In the genomic region with DNA sequence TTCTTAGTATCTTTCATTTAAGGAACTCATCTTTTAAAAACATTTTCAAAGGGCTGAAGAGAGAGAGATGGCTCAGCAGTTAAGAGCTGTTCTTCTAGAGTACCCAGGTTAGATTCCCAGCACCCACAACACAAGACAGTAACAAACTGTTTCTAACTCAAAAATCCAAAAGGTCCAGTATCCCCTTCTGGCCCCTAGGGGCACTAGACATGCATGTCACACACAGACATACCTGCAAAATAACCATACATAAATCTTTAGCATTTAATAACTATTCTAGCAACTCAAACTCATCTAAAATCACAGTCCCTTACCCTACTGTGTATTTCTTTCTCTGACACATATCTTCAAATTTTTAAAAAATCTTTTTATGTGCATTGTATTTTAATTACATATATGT, we compare ENCODE assay signal across 14 mouse cellular contexts. TPM values are rescaled to one million over a fixed set of nuclear protein-coding genes. Genes with fewer than 3 reads are reported as not detected.
DNase-seq lines count a peak whose midpoint lies in the region; TF ChIP-seq lines count a peak whose summit lies in the region.
"Had no signal": no experiment of that assay in that cellular context is flagged by ENCODE, and none has a peak within 500 bp of the region (broad histone marks: within the 10 kb centered on the region; RNA-seq: fewer than 3 reads in every experiment).

No protein-coding gene starts in this region.

- peak; percentile 18 for DNase-seq in embryo, embryonic 11 days
- DNase-seq in embryo, embryonic 9.5 days (ENCODE audit: extremely low spot score), result no peak
- no peak for DNase-seq in left cerebral cortex, adult 2 months (ENCODE audit: extremely low spot score in 1 of 2, low spot score in 2 of 2)
- no peak for DNase-seq in left cerebral cortex, postnatal 14 days (ENCODE audit: low spot score in 2 of 2)
- peak; percentile 35 for DNase-seq in CD4-positive helper T cell, adult 2 months (ENCODE audit: low read depth, low spot score)
- peak; percentile 55 for DNase-seq in induced T-regulatory cell, adult 2 months (ENCODE audit: low read depth)
- no peak for DNase-seq in cerebellum, adult 2 months
- no peak for DNase-seq in right cerebral cortex, adult 18-20 months
- DNase-seq: adrenal gland, postnatal 10 days; cerebellum, postnatal 14 days; gastrocnemius, postnatal 25 days; kidney, adult 8-10 months; right cerebral cortex, postnatal 4 days; thymus, postnatal 14 days had no signal

- no peak overlapping the region for H3K27ac ChIP-seq in left cerebral cortex, adult 2 months
- no peak overlapping the region for H3K27ac ChIP-seq in cerebellum, adult 2 months (ENCODE audit: insufficient read depth, low read length)

- intact Hi-C loops in left cerebral cortex, adult 2 months (cut with DNase I), result no loop called here
- intact Hi-C loops in left cerebral cortex, postnatal 14 days (cut with DNase I), result no loop called here

- peaks cover 7% of the 10 kb centered on the region for H3K4me1 ChIP-seq in cerebellum, adult 2 months (ENCODE audit: control insufficient read depth, insufficient read depth, low read length)

- H3K27me3 ChIP-seq in cerebellum, adult 2 months (ENCODE audit: control insufficient read depth, insufficient read depth, low read length), result no peaks in the 10 kb centered on the region

- no peak for TF ChIP-seq POLR2A in cerebellum, adult 2 months (IDR thresholded peaks at IDR 0.05; ENCODE audit: borderline replicate concordance, insufficient read depth, low read length)

- no peak overlapping the region for H3K4me3 ChIP-seq in left cerebral cortex, adult 2 months
- H3K4me3 ChIP-seq in cerebellum, adult 2 months (replicated peaks; ENCODE audit: insufficient read depth, low read depth, low read length), result no peak overlapping the region

- peak; percentile 41 for TF ChIP-seq CTCF in left cerebral cortex, adult 2 months (IDR thresholded peaks at IDR 0.05)
- TF ChIP-seq CTCF in cerebellum, adult 2 months (IDR thresholded peaks at IDR 0.05; ENCODE audit: borderline replicate concordance, insufficient read depth, low read depth, low read length), result no peak

RNA-seq across cellular contexts. Expression of a gene that starts 9.6 kb away (rescaled TPM):
- total RNA-seq in left cerebral cortex, adult 2 months (2021), result 1 to 10 TPM; 5.6 to 7.9 TPM
- total RNA-seq in left cerebral cortex, postnatal 14 days (2021), result 1 to 10 TPM; 2.4 to 2.8 TPM
- 12.2 and 13.7 TPM in 2 replicates for polyA plus RNA-seq in cerebellum, adult 2 months (2012; rRNA removed)

RNA-seq across cellular contexts. Expression of a gene that starts 9.8 kb away (rescaled TPM):
- 10 to 100 TPM; 19.0 to 26.9 TPM for total RNA-seq in left cerebral cortex, adult 2 months (2021)
- 10 to 100 TPM; 29.0 to 31.1 TPM for total RNA-seq in left cerebral cortex, postnatal 14 days (2021)
- 22.9 and 25.0 TPM in 2 replicates for polyA plus RNA-seq in cerebellum, adult 2 months (2012; rRNA removed)

RNA-seq across cellular contexts. Expression of a gene that starts 27.2 kb away (rescaled TPM):
- total RNA-seq in left cerebral cortex, adult 2 months (2021), result under 1 TPM in 1 of 2 experiments, not detected in 1; 0.70 TPM
- total RNA-seq in left cerebral cortex, postnatal 14 days (2021), result not detected
- 0.31 and 0.84 TPM in 2 replicates for polyA plus RNA-seq in cerebellum, adult 2 months (2012; rRNA removed)

RNA-seq across cellular contexts. Expression of a gene that starts 41.1 kb away (rescaled TPM):
- 10 to 100 TPM; 12.4 to 12.6 TPM for total RNA-seq in left cerebral cortex, adult 2 months (2021)
- total RNA-seq in left cerebral cortex, postnatal 14 days (2021), result 10 to 100 TPM; 16.2 to 17.2 TPM
- polyA plus RNA-seq in cerebellum, adult 2 months (2012; rRNA removed), result 15.7 and 16.1 TPM in 2 replicates

RNA-seq across cellular contexts. Expression of a gene that starts 43.1 kb away (rescaled TPM):
- total RNA-seq in left cerebral cortex, adult 2 months (2021), result 10 to 100 TPM; 45.5 to 54.9 TPM
- total RNA-seq in left cerebral cortex, postnatal 14 days (2021), result 10 to 100 TPM; 53.9 to 56.3 TPM
- 33.9 and 36.8 TPM in 2 replicates for polyA plus RNA-seq in cerebellum, adult 2 months (2012; rRNA removed)

Comparison
In these comparisons a context has a peak if more than half of its experiments do, and no peak if none do; other contexts are left out.
1. DNase-seq: peak in embryo, embryonic 11 days (single experiment), CD4-positive helper T cell, adult 2 months (single experiment) and induced T-regulatory cell, adult 2 months (single experiment); none in embryo, embryonic 9.5 days (single experiment), left cerebral cortex, adult 2 months (0 of 2), left cerebral cortex, postnatal 14 days (0 of 2), cerebellum, adult 2 months (0 of 2) and right cerebral cortex, adult 18-20 months (single experiment).